Mouse (Mus musculus) kidney, embryonic 16.5 days (tissue): ENCODE results near the gene Gprc5b. TPM values are rescaled to one million over a fixed set of nuclear protein-coding genes. Genes with fewer than 3 reads are reported as not detected.

Source experiments
- ATAC-seq: fragments of 200-750 bp; cut with Nextera tagmentation; 2 replicates; pipeline ENCODE4 v1.8.0; 2017; ENCODE audit warnings: moderate TSS enrichment; ENCODE audit not compliant: low FRiP score, low TSS enrichment
- H3K27ac ChIP-seq: fragments of 300-500 bp; sonication (generic); 2 replicates; pipeline ENCODE4 v1.5.1; 2014; ENCODE audit warnings: low read length
- H3K27me3 ChIP-seq: fragments of 300-500 bp; sonication (generic); 2 replicates; pipeline ENCODE4 v1.6.1; 2014; ENCODE audit warnings: low read length, control low read depth, mixed read lengths; ENCODE audit not compliant: insufficient read depth
- H3K36me3 ChIP-seq: fragments of 300-500 bp; sonication (generic); 2 replicates; pipeline ENCODE4 v1.6.1; 2014; ENCODE audit warnings: low read length, control low read depth, mixed read lengths; ENCODE audit not compliant: insufficient read depth
- H3K4me1 ChIP-seq: fragments of 300-500 bp; sonication (generic); 2 replicates; pipeline ENCODE4 v1.6.1; 2014; ENCODE audit warnings: low read length, control low read depth, mixed read lengths; ENCODE audit not compliant: insufficient read depth
- H3K4me2 ChIP-seq: fragments of 300-500 bp; sonication (generic); replicated peaks from 2 replicates; pipeline ENCODE4 v1.6.1; 2014; ENCODE audit warnings: low read depth, low read length
- H3K4me3 ChIP-seq: fragments of 300-500 bp; sonication (generic); 2 replicates; pipeline ENCODE4 v1.5.1; 2014; ENCODE audit warnings: mild to moderate bottlenecking, low read length
- H3K9ac ChIP-seq: fragments of 300-500 bp; sonication (generic); replicated peaks from 2 replicates; pipeline ENCODE4 v1.6.1; 2014; ENCODE audit warnings: low read length
- H3K9me3 ChIP-seq: fragments of 300-500 bp; sonication (generic); 2 replicates; pipeline ENCODE4 v1.6.1; 2016; ENCODE audit warnings: low read length, control low read depth
- WGBS: fragments of 180-500 bp; shearing (Covaris S2); extraction: QIAGEN DNeasy Blood & Tissue Kit; methylation state at CpG from one replicate; pipeline ENCODE4 v1.1.7; 2014; 5-methylcytosine and 5-hydroxymethylcytosine counted together
- polyA plus RNA-seq: library from polyadenylated mRNA; unstranded; fragments of >200 nt; fragmentation: Nextera tagmentation; extraction: Ambion mirVana; gene quantifications from 2 replicates; pipeline ENCODE4 v1.2.1, GENCODE M21; 2015

Gene Gprc5b
- polyA plus RNA-seq, 1 experiment from 2014 or later = 5.4 TPM

DNA sequence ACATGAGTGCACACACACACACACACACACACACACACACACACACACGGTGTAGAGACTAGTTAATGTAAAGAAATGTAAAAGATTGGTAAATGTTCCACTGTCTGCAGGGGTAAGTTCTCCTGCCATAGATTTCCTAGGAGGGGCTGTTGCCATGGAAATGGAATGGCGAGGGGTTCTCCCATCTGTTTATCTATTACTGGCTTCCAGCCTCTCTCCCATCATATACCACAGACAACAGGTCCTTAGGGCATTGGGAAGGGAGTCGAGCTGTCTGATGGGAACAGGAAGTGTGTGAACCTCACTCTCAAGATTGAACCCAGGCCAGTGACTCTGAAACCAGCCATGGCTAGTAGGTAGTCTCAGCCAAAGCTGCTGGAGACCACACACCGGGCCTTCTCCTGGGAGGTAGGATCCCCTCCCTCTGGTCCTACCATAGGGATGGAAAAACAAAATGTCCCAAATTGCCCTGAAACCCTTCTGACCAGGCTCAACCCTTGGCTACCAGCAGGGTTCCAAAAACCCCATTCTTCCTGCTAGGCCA is 3.6 kb downstream of the Gprc5b start:
- Histone ChIP-seq H3K36me3 (no peaks in the 10 kb centered on the region), H3K4me2 (no peak overlapping the region), H3K4me1 (peaks cover 31% of the 10 kb centered on the region), H3K27me3 (no peaks in the 10 kb centered on the region), H3K4me3 (no peak overlapping the region), H3K9ac (no peak overlapping the region), H3K9me3 (no peaks in the 10 kb centered on the region), H3K27ac (no peak overlapping the region)
- no peak for ATAC-seq
- 51% methylated on average over 4 of the region's 4 CpGs for WGBS

DNA sequence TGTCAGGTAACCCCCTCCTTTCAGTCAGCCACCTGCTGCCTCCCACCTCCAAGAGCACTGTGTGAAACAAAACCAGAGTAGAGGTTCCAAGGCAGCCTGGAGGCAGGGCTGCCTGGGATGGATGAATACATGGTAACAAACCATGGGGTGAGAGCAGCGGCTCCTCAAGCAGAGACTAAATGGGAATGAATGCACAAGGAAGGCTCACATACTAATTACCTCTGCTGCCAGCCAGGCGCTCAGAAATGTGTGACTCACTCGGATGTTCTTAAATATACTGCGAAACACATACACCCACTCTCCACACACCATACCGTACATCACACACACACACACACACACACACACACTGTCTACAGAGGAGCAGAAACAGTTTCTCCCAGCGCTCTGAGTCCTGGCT is 4.7 kb downstream of the Gprc5b start:
- Histone ChIP-seq H3K9me3 (no peaks in the 10 kb centered on the region), H3K4me3 (no peak overlapping the region), H3K4me2 (no peak overlapping the region), H3K27ac (no peak overlapping the region), H3K27me3 (no peaks in the 10 kb centered on the region), H3K9ac (no peak overlapping the region), H3K36me3 (no peaks in the 10 kb centered on the region), H3K4me1 (peaks cover 24% of the 10 kb centered on the region)
- no peak for ATAC-seq
- 80% methylated on average over 6 of the region's 6 CpGs for WGBS

DNA sequence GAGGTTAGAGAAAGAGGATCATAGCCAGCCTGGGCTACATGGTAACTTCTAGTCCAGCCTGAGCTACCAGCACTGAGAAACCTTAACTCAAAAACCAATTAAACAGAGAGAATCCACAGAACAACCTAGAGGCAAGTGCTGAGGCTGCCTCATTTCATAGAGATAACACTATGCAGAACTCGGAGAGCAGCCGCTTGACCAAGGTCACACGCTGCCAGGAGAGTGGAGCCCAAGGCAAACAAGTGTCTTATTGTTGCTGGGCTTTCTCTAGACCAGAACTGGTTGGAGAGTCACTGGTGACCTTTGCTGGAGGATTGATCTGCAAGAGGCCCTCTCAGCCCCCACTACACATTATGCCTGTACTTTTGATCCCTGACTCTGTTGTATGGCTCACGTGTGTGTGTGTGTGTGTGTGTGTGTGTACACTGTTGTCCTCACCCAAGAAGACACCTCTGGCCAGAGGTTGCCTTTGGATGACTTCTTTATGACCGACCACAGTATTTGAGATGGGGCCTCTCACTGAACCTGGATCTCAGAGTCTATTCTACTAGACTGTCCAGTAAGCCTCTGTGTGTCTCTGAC is 5.6 kb downstream of the Gprc5b start:
- H3K4me1 ChIP-seq = peaks cover 20% of the 10 kb centered on the region
- H3K9ac ChIP-seq = no peak overlapping the region
- no peaks in the 10 kb centered on the region for H3K36me3 ChIP-seq
- no peak overlapping the region for H3K4me2 ChIP-seq
- no peak overlapping the region for H3K4me3 ChIP-seq
- no peaks in the 10 kb centered on the region for H3K27me3 ChIP-seq
- ATAC-seq = no peak
- no peaks in the 10 kb centered on the region for H3K9me3 ChIP-seq
- WGBS = 85% methylated on average over 5 of the region's 5 CpGs
- H3K27ac ChIP-seq = no peak overlapping the region

DNA sequence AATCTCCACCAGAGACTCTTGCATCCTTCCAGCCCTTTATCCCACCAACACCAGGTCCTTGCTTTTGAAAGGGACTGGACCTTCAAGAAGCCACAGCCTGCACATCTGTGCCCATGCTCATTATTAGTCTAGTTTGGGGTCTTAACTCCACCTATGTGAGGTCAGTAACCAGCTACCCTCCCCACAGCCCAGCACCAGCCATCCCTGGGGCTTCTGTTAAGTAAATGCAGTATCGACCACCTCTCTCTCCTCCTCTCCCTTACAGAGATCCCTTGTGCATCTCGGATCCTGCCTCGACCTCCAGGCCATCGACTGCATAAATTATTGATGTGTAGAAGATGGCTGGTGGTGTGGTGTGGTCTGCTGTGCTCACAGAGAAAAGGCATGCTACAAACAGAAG is 8.6 kb downstream of the Gprc5b start:
- no peak for ATAC-seq
- no peaks in the 10 kb centered on the region for H3K9me3 ChIP-seq
- peaks cover 11% of the 10 kb centered on the region for H3K36me3 ChIP-seq
- WGBS = 73% methylated on average over 4 of the region's 4 CpGs
- H3K27ac ChIP-seq = no peak overlapping the region
- no peak overlapping the region for H3K4me2 ChIP-seq
- H3K9ac ChIP-seq = no peak overlapping the region
- no peaks in the 10 kb centered on the region for H3K4me1 ChIP-seq
- H3K4me3 ChIP-seq = no peak overlapping the region
- no peaks in the 10 kb centered on the region for H3K27me3 ChIP-seq

DNA sequence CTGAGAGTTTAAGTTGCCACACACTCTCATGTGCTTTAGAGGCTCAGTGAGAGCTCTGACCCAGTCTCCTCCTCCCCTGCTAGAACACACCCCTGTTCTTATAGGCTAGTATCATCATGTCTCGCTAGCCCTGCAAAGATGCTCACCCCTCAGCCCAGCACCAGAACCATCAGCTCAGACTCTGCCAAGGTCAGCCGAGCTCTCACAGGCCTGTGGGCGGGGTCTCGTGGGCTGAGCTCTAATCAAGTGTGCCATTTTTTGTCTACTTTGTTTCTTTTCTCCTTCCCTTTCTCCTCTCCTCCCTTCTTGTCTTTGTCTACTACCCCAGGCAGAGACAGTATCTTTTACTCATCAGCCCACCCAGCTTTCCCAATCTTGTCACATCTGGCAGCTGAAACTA is 9.2 kb downstream of the Gprc5b start:
- Histone ChIP-seq H3K4me1 (no peaks in the 10 kb centered on the region), H3K9ac (no peak overlapping the region), H3K4me2 (no peak overlapping the region), H3K27me3 (no peaks in the 10 kb centered on the region), H3K9me3 (no peaks in the 10 kb centered on the region), H3K4me3 (no peak overlapping the region), H3K36me3 (peaks cover 11% of the 10 kb centered on the region), H3K27ac (no peak overlapping the region)
- 69% methylated on average over 4 of the region's 4 CpGs for WGBS
- no peak for ATAC-seq

DNA sequence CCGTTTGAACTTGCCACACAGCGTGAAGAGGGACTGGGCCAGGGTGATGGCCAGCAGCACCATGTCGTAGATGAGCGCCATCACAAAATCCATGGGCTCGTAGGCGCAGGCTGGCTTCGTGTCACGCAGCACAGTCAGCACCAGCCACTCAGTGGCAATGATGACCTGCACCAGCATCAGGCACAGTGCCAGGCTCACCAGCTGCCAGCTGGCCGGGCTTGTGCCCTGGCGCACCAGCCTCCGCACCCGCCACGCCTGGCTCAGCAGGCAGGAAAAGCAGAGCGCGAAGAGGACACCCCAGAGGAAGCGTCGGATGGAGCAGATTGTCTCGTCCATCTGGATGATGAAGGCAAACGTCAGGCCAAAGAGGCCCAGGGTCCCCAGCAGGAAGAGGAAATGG is 11.1 kb downstream of the Gprc5b start:
- Histone ChIP-seq H3K4me3 (no peak overlapping the region), H3K9me3 (no peaks in the 10 kb centered on the region), H3K9ac (no peak overlapping the region), H3K4me2 (no peak overlapping the region), H3K27me3 (no peaks in the 10 kb centered on the region), H3K27ac (no peak overlapping the region), H3K4me1 (no peaks in the 10 kb centered on the region), H3K36me3 (peaks cover 11% of the 10 kb centered on the region)
- WGBS = 80% methylated on average over 19 of the region's 19 CpGs
- no peak for ATAC-seq

DNA sequence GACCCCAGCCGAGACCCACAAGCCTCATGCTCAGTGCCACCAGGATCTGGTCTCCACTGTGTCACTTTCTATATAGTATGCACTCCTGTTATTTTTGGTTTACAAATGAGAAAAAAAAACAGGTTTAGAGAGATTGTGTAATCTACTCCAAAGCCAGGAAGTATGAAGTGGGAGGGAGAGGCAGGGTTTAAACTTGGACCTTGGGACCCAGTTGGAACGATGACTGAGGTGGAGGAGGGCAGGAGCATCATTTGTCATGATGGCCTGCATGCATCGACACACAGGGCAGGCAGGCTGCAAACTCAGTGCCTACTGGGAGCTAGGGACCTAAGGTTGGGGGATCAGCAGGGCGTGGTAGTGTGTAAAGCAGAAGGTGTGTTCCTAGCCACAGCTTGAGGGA is 12.4 kb downstream of the Gprc5b start:
- Histone ChIP-seq H3K4me2 (no peak overlapping the region), H3K27me3 (no peaks in the 10 kb centered on the region), H3K36me3 (peaks cover 11% of the 10 kb centered on the region), H3K4me3 (no peak overlapping the region), H3K4me1 (no peaks in the 10 kb centered on the region), H3K27ac (no peak overlapping the region), H3K9me3 (no peaks in the 10 kb centered on the region), H3K9ac (no peak overlapping the region)
- 59% methylated on average over 4 of the region's 4 CpGs for WGBS
- no peak for ATAC-seq

DNA sequence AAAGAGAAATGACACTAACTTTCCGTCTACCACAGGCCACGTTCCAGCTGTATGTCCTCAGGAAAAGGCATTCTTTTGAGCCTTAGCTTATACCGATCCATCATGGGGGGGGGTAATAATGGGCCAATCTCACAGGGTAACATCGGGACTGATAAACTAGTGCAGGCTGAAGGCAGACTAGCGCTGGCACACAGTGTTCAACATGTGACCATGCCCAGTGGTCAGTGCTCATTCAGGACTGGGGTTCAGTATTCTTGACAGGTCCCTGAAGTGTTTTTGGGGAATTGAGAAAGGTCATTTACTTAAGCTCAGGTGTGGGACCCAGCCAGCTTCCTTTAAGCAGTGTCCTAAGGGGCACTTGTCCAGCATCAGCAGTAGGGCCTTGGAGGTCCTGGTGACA is 13.2 kb downstream of the Gprc5b start:
- H3K36me3 ChIP-seq = peaks cover 11% of the 10 kb centered on the region
- WGBS = 87% methylated on average over 5 of the region's 5 CpGs
- H3K27me3 ChIP-seq = no peaks in the 10 kb centered on the region
- H3K4me3 ChIP-seq = no peak overlapping the region
- no peak for ATAC-seq
- no peak overlapping the region for H3K9ac ChIP-seq
- no peaks in the 10 kb centered on the region for H3K9me3 ChIP-seq
- H3K4me1 ChIP-seq = no peaks in the 10 kb centered on the region
- no peak overlapping the region for H3K4me2 ChIP-seq
- no peak overlapping the region for H3K27ac ChIP-seq

DNA sequence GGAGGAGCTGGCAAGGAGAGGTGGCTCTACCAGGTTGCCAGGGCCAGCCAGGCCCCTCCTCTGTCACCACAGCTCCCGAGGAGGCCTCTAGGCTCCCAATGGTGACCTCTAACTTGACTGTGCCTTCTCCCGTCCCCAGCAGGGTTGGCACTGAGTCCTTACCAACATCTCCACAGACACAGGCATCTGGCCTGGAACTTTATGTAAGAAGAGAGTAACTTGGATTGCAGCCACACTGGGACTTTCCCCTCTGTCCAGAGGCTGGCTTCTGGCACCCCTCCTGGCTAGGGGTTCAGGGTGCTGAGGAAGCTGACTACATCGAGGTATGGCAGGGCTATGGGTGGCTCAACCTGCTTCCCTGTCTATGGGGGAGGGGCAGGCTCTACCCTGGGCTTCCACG is 13.7 kb downstream of the Gprc5b start:
- Histone ChIP-seq H3K27me3 (no peaks in the 10 kb centered on the region), H3K4me2 (no peak overlapping the region), H3K9ac (no peak overlapping the region), H3K27ac (no peak overlapping the region), H3K4me1 (no peaks in the 10 kb centered on the region), H3K9me3 (no peaks in the 10 kb centered on the region), H3K4me3 (no peak overlapping the region), H3K36me3 (peaks cover 11% of the 10 kb centered on the region)
- no peak for ATAC-seq
- 76% methylated on average over 4 of the region's 4 CpGs for WGBS

DNA sequence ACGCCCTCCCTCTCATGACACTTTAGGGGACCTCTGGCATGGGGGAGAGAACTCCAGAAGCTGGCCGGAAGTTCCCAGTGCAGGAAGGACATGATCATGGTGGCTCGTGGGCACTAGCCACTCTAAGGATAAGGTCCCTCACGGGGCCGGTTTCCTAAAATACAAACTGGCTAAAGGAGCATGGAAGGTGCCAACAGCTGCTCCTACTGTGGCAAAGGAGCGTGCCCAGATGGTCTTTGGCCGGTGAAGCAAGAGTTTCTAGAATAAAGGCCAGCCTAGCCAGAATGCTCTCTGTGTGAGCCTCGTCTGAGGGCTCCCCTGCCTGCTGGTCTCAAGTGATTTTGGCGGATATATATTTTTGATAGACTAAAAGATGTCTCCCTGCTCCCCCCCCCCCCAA is 15.3 kb downstream of the Gprc5b start:
- Histone ChIP-seq H3K36me3 (peaks cover 11% of the 10 kb centered on the region), H3K9me3 (no peaks in the 10 kb centered on the region), H3K27me3 (no peaks in the 10 kb centered on the region), H3K27ac (no peak overlapping the region), H3K4me2 (no peak overlapping the region), H3K4me3 (no peak overlapping the region), H3K9ac (no peak overlapping the region), H3K4me1 (no peaks in the 10 kb centered on the region)
- ATAC-seq = no peak
- WGBS = 89% methylated on average over 9 of the region's 9 CpGs
